Comparison of ENCODE assay signal across 9 mouse cellular contexts in genomic region chr4:57879804-57880357, GRCm38 (mm10). TPM values are rescaled to one million over a fixed set of nuclear protein-coding genes. Genes with fewer than 3 reads are reported as not detected.
DNase-seq lines count a peak whose midpoint lies in the region; ATAC-seq and TF ChIP-seq lines count a peak whose summit lies in the region.
"Had no signal": no experiment of that assay in that cellular context is flagged by ENCODE, and none has a peak within 500 bp of the region (broad histone marks: within the 10 kb centered on the region; RNA-seq: fewer than 3 reads in every experiment).

No protein-coding gene starts in this region.

- H3K4me3 ChIP-seq in MEL (ENCODE audit: control insufficient read depth in 1 of 2, insufficient read depth in 1 of 2, low read depth in 2 of 2, low read length in 2 of 2): no peak overlapping the region
- no peak overlapping the region for H3K4me3 ChIP-seq in forebrain, embryonic 16.5 days (replicated peaks; ENCODE audit: low read length)
- no peak overlapping the region for H3K4me3 ChIP-seq in hindbrain, embryonic 11.5 days (ENCODE audit: low read depth, low read length)
- H3K4me3 ChIP-seq: heart, embryonic 13.5 days had no signal

- no peaks in the 10 kb centered on the region for H3K36me3 ChIP-seq in MEL (ENCODE audit: control insufficient read depth in 1 of 2, insufficient read depth in 2 of 2, low read length in 2 of 2)
- no peaks in the 10 kb centered on the region for H3K36me3 ChIP-seq in forebrain, embryonic 16.5 days (ENCODE audit: control insufficient read depth, insufficient read depth)
- H3K36me3 ChIP-seq in hindbrain, embryonic 11.5 days (ENCODE audit: control insufficient read depth, insufficient read depth, low read length): no peaks in the 10 kb centered on the region

- H3K27me3 ChIP-seq in MEL (ENCODE audit: control insufficient read depth in 1 of 2, insufficient read depth in 2 of 2, low read length in 2 of 2): no peaks in the 10 kb centered on the region
- no peaks in the 10 kb centered on the region for H3K27me3 ChIP-seq in forebrain, embryonic 16.5 days (replicated peaks; ENCODE audit: control insufficient read depth, insufficient read depth, low read length)
- no peaks in the 10 kb centered on the region for H3K27me3 ChIP-seq in hindbrain, embryonic 11.5 days (ENCODE audit: control insufficient read depth, insufficient read depth, low read length)
- H3K27me3 ChIP-seq: heart, embryonic 13.5 days had no signal

- WGBS in forebrain, embryonic 16.5 days: 12% methylated on average over 6 of the region's 6 CpGs
- WGBS in hindbrain, embryonic 11.5 days: 16% methylated on average over 6 of the region's 6 CpGs

- DNase-seq in MEL (ENCODE audit: low read depth, low spot score): peak; percentile 78
- DNase-seq in c-Kit-positive CD71-positive TER-119-positive erythroid progenitor cells, embryonic 14.5 days (ENCODE audit: low spot score): peak; percentile 45
- peak; percentile 88 for DNase-seq in hindbrain, embryonic 11.5 days (ENCODE audit: low spot score)
- peak; percentile 64 for DNase-seq in layer of hippocampus, adult 9-11 months
- DNase-seq in lung, postnatal 4 days: peak; percentile 63 to 88
- peak; percentile 82 for DNase-seq in right cerebral cortex, adult 18-20 months
- peak; percentile 53 for DNase-seq in urinary bladder, adult 2 months (ENCODE audit: low spot score)

- TF ChIP-seq CTCF in MEL (IDR thresholded peaks at IDR 0.05 in 2 of 3, conservative IDR thresholded peaks at IDR 0.05 in 1 of 3; ENCODE audit: control insufficient read depth in 1 of 3, insufficient read depth in 1 of 3, low read depth in 2 of 3, low read length in 3 of 3, poor library complexity in 1 of 3, severe bottlenecking in 1 of 3): peak in 2 of 3 experiments; percentile 91 to 92

- ATAC-seq in forebrain, embryonic 16.5 days: peak; percentile 54; the same call in 1 of the 2 replicates
- ATAC-seq in hindbrain, embryonic 11.5 days (ENCODE audit: low FRiP score): peak; percentile 68; the same call in 1 of the 2 replicates

- peaks cover 0 to 5% of the 10 kb centered on the region in 2 experiments; a peak in 2 of 4 replicates for H3K4me1 ChIP-seq in MEL (ENCODE audit: control insufficient read depth in 1 of 2, insufficient read depth in 2 of 2, low read length in 2 of 2)
- no peaks in the 10 kb centered on the region for H3K4me1 ChIP-seq in forebrain, embryonic 16.5 days (replicated peaks; ENCODE audit: control insufficient read depth, insufficient read depth, low read length)
- H3K4me1 ChIP-seq in hindbrain, embryonic 11.5 days (replicated peaks; ENCODE audit: control insufficient read depth, insufficient read depth, low read length): no peaks in the 10 kb centered on the region

- H3K27ac ChIP-seq in MEL (ENCODE audit: control insufficient read depth, low read depth, low read length): no peak overlapping the region
- no peak overlapping the region for H3K27ac ChIP-seq in forebrain, embryonic 16.5 days (ENCODE audit: low read length)
- no peak overlapping the region for H3K27ac ChIP-seq in hindbrain, embryonic 11.5 days (ENCODE audit: low read depth, low read length)
- H3K27ac ChIP-seq: heart, embryonic 13.5 days had no signal

- TF ChIP-seq POLR2A in MEL (IDR thresholded peaks at IDR 0.05; ENCODE audit: control insufficient read depth in 1 of 2, insufficient read depth in 1 of 2, low read depth in 1 of 2, low read length in 2 of 2, poor library complexity in 1 of 2): no peak

- H3K9ac ChIP-seq in MEL (ENCODE audit: control insufficient read depth, low read depth, low read length, poor library complexity, severe bottlenecking): no peak overlapping the region
- H3K9ac ChIP-seq in forebrain, embryonic 16.5 days (replicated peaks; ENCODE audit: low read depth, low read length): no peak overlapping the region
- H3K9ac ChIP-seq in hindbrain, embryonic 11.5 days (ENCODE audit: low read depth, low read length): no peak overlapping the region
- H3K9ac ChIP-seq: heart, embryonic 13.5 days had no signal

- H3K4me2 ChIP-seq in forebrain, embryonic 16.5 days (ENCODE audit: low read length): no peak overlapping the region
- no peak overlapping the region for H3K4me2 ChIP-seq in hindbrain, embryonic 11.5 days (replicated peaks; ENCODE audit: low read depth, low read length)
- H3K4me2 ChIP-seq: heart, embryonic 13.5 days had no signal

- no peaks in the 10 kb centered on the region for H3K9me3 ChIP-seq in MEL (replicated peaks; ENCODE audit: insufficient read depth, low read length)
- no peaks in the 10 kb centered on the region for H3K9me3 ChIP-seq in forebrain, embryonic 16.5 days (ENCODE audit: control insufficient read depth, low read length)
- no peaks in the 10 kb centered on the region for H3K9me3 ChIP-seq in hindbrain, embryonic 11.5 days (ENCODE audit: control insufficient read depth, low read length)
- H3K9me3 ChIP-seq: heart, embryonic 13.5 days had no signal

- peak; percentile 96 for TF ChIP-seq RAD21 in MEL (IDR thresholded peaks at IDR 0.05; ENCODE audit: low read depth, low read length)

- no peak for TF ChIP-seq EP300 in MEL (IDR thresholded peaks at IDR 0.05; ENCODE audit: low read depth in 1 of 2, low read length in 2 of 2)

- no peaks in the 10 kb centered on the region for H3K79me2 ChIP-seq in MEL (ENCODE audit: control insufficient read depth, insufficient read depth, low read length, poor library complexity)

TF ChIP-seq in MEL, 35 proteins besides CTCF, POLR2A, EP300 and RAD21:
- TF ChIP-seq SMC3 (IDR thresholded peaks at IDR 0.05; ENCODE audit: low read depth, low read length) (peak; percentile 96), ZC3H11A (IDR thresholded peaks at IDR 0.05; ENCODE audit: low read depth, low read length) (peak; percentile 94), UBTF (IDR thresholded peaks at IDR 0.05; ENCODE audit: borderline replicate concordance, insufficient read depth, low read depth, low read length) (no peak)

RNA-seq across cellular contexts. Expression of gene D630039A03Rik, which starts 36.2 kb away (rescaled TPM):
- total RNA-seq in MEL (2012; rRNA removed): not detected in 2 replicates
- polyA plus RNA-seq in MEL (2012; ENCODE audit: insufficient read depth in 1 of 2, insufficient read length in 2 of 2, low read depth in 1 of 2, low replicate concordance in 2 of 2, missing spikeins in 1 of 2): not detected
- polyA plus RNA-seq in forebrain, embryonic 16.5 days (2015; fragmentation: Nextera tagmentation; extraction: Ambion mirVana): not detected in 2 replicates
- polyA plus RNA-seq in hindbrain, embryonic 11.5 days (2014; fragmentation: Nextera tagmentation; extraction: Ambion mirVana): 0.13 and 0.31 TPM in 2 replicates
- 3.9 and 4.3 TPM in 2 replicates for polyA plus RNA-seq in urinary bladder, adult 2 months (2012; rRNA removed)
